ENCODE assay signal across 8 mouse cellular contexts in genomic region chr9:22003163-22003554, GRCm38 (mm10). TPM values are rescaled to one million over a fixed set of nuclear protein-coding genes. Genes with fewer than 3 reads are reported as not detected.
DNase-seq lines count a peak whose midpoint lies in the region; ATAC-seq and TF ChIP-seq lines count a peak whose summit lies in the region.

No protein-coding gene starts in this region.

- peak overlapping the region; percentile 34; the same call in 1 of the 2 replicates for H3K27ac ChIP-seq in lung, embryonic 14.5 days (ENCODE audit: low read depth)

- no peaks in the 10 kb centered on the region for H3K9me3 ChIP-seq in lung, embryonic 14.5 days (ENCODE audit: low read depth, low read length)

- H3K27me3 ChIP-seq in lung, embryonic 14.5 days (ENCODE audit: insufficient read depth, low read length) = no peaks in the 10 kb centered on the region

- H3K36me3 ChIP-seq in lung, embryonic 14.5 days (ENCODE audit: insufficient read depth) = peaks cover 38% of the 10 kb centered on the region

- WGBS in lung, embryonic 14.5 days = under 1% methylated on average over 18 of the region's 18 CpGs

- H3K9ac ChIP-seq in lung, embryonic 14.5 days = peak overlapping the region; percentile 68

- ATAC-seq in lung, embryonic 14.5 days (ENCODE audit: insufficient read depth) = peak; percentile 10
- ATAC-seq in erythroid progenitor cell, adult 5-6 weeks (replicated peaks; ENCODE audit: low FRiP score, poor library complexity, severe bottlenecking) = peak; percentile 52
- ATAC-seq in megakaryocyte, adult 5-6 weeks (ENCODE audit: poor library complexity, severe bottlenecking) = peak; percentile 30

- peak overlapping the region; percentile 79 for H3K4me2 ChIP-seq in lung, embryonic 14.5 days

- TF ChIP-seq CTCF in lung, embryonic 14.5 days (IDR thresholded peaks at IDR 0.05; ENCODE audit: low read depth) = no peak

- peak; percentile 59 for DNase-seq in adrenal gland, postnatal 14 days
- no peak for DNase-seq in adrenal gland, adult 2 months
- DNase-seq in lung, embryonic 14.5 days = peak; percentile 61
- DNase-seq in lung, adult 18-20 months = no peak
- DNase-seq in kidney, postnatal 10 days = peak; percentile 66
- DNase-seq in ovary, adult 18-20 months (ENCODE audit: low spot score) = no peak

- H3K4me3 ChIP-seq in lung, embryonic 14.5 days (ENCODE audit: low read depth, low read length) = peak overlapping the region; percentile 76

- H3K4me1 ChIP-seq in lung, embryonic 14.5 days (ENCODE audit: insufficient read depth) = peaks cover 7% of the 10 kb centered on the region

RNA-seq across cellular contexts. Expression of gene Prkcsh, which starts 0.6 kb away (rescaled TPM):
- 133 and 135 TPM in 2 replicates for total RNA-seq in adrenal gland, postnatal 14 days (2021)
- total RNA-seq in adrenal gland, adult 2 months (2021) = 100 to 1,000 TPM; 166 to 175 TPM
- polyA plus RNA-seq in adrenal gland, adult 2 months (2012; rRNA removed) = 136 and 209 TPM in 2 replicates
- 94.4 and 107 TPM in 2 replicates for polyA plus RNA-seq in lung, embryonic 14.5 days (2014; fragmentation: Nextera tagmentation; extraction: Ambion mirVana)
- total RNA-seq in erythroid progenitor cell, adult 5-6 weeks (2015; ENCODE audit: low replicate concordance) = 27.0 and 27.7 TPM in 2 replicates
- 41.6 and 62.9 TPM in 2 replicates for total RNA-seq in erythroid progenitor cell, adult 5-6 weeks (2017; ENCODE audit: low replicate concordance)
- 25.4 and 28.8 TPM in 2 replicates for total RNA-seq in megakaryocyte, adult 5-6 weeks (2015)
- total RNA-seq in megakaryocyte, adult 5-6 weeks (2017) = 70.7 and 76.5 TPM in 2 replicates

RNA-seq across cellular contexts. Expression of gene Ccdc151, which starts 0.7 kb away (rescaled TPM):
- total RNA-seq in adrenal gland, postnatal 14 days (2021) = 0.45 and 0.56 TPM in 2 replicates
- total RNA-seq in adrenal gland, adult 2 months (2021) = 1 to 10 TPM in 1 of 2 experiments, under 1 TPM in 1; 0.73 to 1.0 TPM
- polyA plus RNA-seq in adrenal gland, adult 2 months (2012; rRNA removed) = 0.47 and 0.73 TPM in 2 replicates
- 1.4 and 1.5 TPM in 2 replicates for polyA plus RNA-seq in lung, embryonic 14.5 days (2014; fragmentation: Nextera tagmentation; extraction: Ambion mirVana)
- total RNA-seq in erythroid progenitor cell, adult 5-6 weeks (2015; ENCODE audit: low replicate concordance) = not detected in 2 replicates
- total RNA-seq in erythroid progenitor cell, adult 5-6 weeks (2017; ENCODE audit: low replicate concordance) = not detected in 2 replicates
- total RNA-seq in megakaryocyte, adult 5-6 weeks (2015) = not detected in 2 replicates
- total RNA-seq in megakaryocyte, adult 5-6 weeks (2017) = not detected in 2 replicates

RNA-seq across cellular contexts. Expression of gene Rgl3, which starts 13.9 kb away (rescaled TPM):
- total RNA-seq in adrenal gland, postnatal 14 days (2021) = 18.1 and 19.0 TPM in 2 replicates
- total RNA-seq in adrenal gland, adult 2 months (2021) = 10 to 100 TPM; 14.2 to 46.9 TPM
- 137 and 177 TPM in 2 replicates for polyA plus RNA-seq in adrenal gland, adult 2 months (2012; rRNA removed)
- 3.8 and 5.5 TPM in 2 replicates for polyA plus RNA-seq in lung, embryonic 14.5 days (2014; fragmentation: Nextera tagmentation; extraction: Ambion mirVana)
- total RNA-seq in erythroid progenitor cell, adult 5-6 weeks (2015; ENCODE audit: low replicate concordance) = not detected in 2 replicates
- not detected in 2 replicates for total RNA-seq in erythroid progenitor cell, adult 5-6 weeks (2017; ENCODE audit: low replicate concordance)
- not detected in 2 replicates for total RNA-seq in megakaryocyte, adult 5-6 weeks (2015)
- not detected in 2 replicates for total RNA-seq in megakaryocyte, adult 5-6 weeks (2017)

RNA-seq across cellular contexts. Expression of gene Epor, which starts 39.9 kb away (rescaled TPM):
- 3.8 and 4.1 TPM in 2 replicates for total RNA-seq in adrenal gland, postnatal 14 days (2021)
- total RNA-seq in adrenal gland, adult 2 months (2021) = 1 to 10 TPM; 1.5 to 2.7 TPM
- 3.7 and 6.0 TPM in 2 replicates for polyA plus RNA-seq in adrenal gland, adult 2 months (2012; rRNA removed)
- 5.3 and 6.4 TPM in 2 replicates for polyA plus RNA-seq in lung, embryonic 14.5 days (2014; fragmentation: Nextera tagmentation; extraction: Ambion mirVana)
- total RNA-seq in erythroid progenitor cell, adult 5-6 weeks (2015; ENCODE audit: low replicate concordance) = 244 and 249 TPM in 2 replicates
- 188 and 199 TPM in 2 replicates for total RNA-seq in erythroid progenitor cell, adult 5-6 weeks (2017; ENCODE audit: low replicate concordance)
- total RNA-seq in megakaryocyte, adult 5-6 weeks (2015) = 0.45 and 0.84 TPM in 2 replicates
- total RNA-seq in megakaryocyte, adult 5-6 weeks (2017) = 0.28 and 1.2 TPM in 2 replicates

RNA-seq across cellular contexts. Expression of gene Swsap1, which starts 47.6 kb away (rescaled TPM):
- total RNA-seq in adrenal gland, postnatal 14 days (2021) = 13.1 and 13.7 TPM in 2 replicates
- total RNA-seq in adrenal gland, adult 2 months (2021) = 10 to 100 TPM; 14.2 to 18.6 TPM
- 12.4 and 20.2 TPM in 2 replicates for polyA plus RNA-seq in adrenal gland, adult 2 months (2012; rRNA removed)
- 10.2 and 12.2 TPM in 2 replicates for polyA plus RNA-seq in lung, embryonic 14.5 days (2014; fragmentation: Nextera tagmentation; extraction: Ambion mirVana)
- total RNA-seq in erythroid progenitor cell, adult 5-6 weeks (2015; ENCODE audit: low replicate concordance) = 0.42 and 3.2 TPM in 2 replicates
- total RNA-seq in erythroid progenitor cell, adult 5-6 weeks (2017; ENCODE audit: low replicate concordance) = 0.51 TPM in 1 of 2 replicates, not detected in the other
- total RNA-seq in megakaryocyte, adult 5-6 weeks (2015) = 3.7 and 4.3 TPM in 2 replicates
- total RNA-seq in megakaryocyte, adult 5-6 weeks (2017) = 6.5 and 6.6 TPM in 2 replicates

Comparison
In these comparisons a context has a peak if more than half of its experiments do, and no peak if none do; other contexts are left out.
1. DNase-seq: peak in adrenal gland, postnatal 14 days (single experiment), lung, embryonic 14.5 days (single experiment) and kidney, postnatal 10 days (single experiment); none in adrenal gland, adult 2 months (single experiment), lung, adult 18-20 months (0 of 2) and ovary, adult 18-20 months (single experiment).
2. RNA of gene Rgl3, which starts 13.9 kb away (total RNA-seq): 14.2 to 46.9 TPM in adrenal gland, adult 2 months and 18.1 to 19.0 TPM in adrenal gland, postnatal 14 days; not detected in erythroid progenitor cell, adult 5-6 weeks and not detected in megakaryocyte, adult 5-6 weeks; every median in the first group is over 10 times any median in the second.
3. Peak in every context shown above with its lines, with median percentiles within 50 percentile points of each other: ATAC-seq.